Mouse (Mus musculus) thymus, adult 2 months (tissue): Measurements from ENCODE around the gene Coq3. TPM values are rescaled to one million over a fixed set of nuclear protein-coding genes. Genes with fewer than 3 reads are reported as not detected.

Experiments used
- DNase-seq: peaks from one replicate; pipeline ENCODE4 v3.0.0; 2021
- H3K27ac ChIP-seq: fragments of 200-500 bp; 2 replicates; pipeline ENCODE4 v1.5.1; 2012; ENCODE audit warnings: low read length, control low read depth; ENCODE audit not compliant: control insufficient read depth, insufficient read depth
- H3K27me3 ChIP-seq: fragments of 200-500 bp; 2 replicates; pipeline ENCODE4 v1.6.1; 2012; ENCODE audit warnings: mild to moderate bottlenecking, low read length, moderate library complexity, mixed read lengths; ENCODE audit not compliant: control insufficient read depth, insufficient read depth
- H3K36me3 ChIP-seq: fragments of 200-500 bp; 2 replicates; pipeline ENCODE4 v1.6.1; 2012; ENCODE audit warnings: mild to moderate bottlenecking, low read length, moderate library complexity; ENCODE audit not compliant: control insufficient read depth, insufficient read depth
- H3K4me1 ChIP-seq: fragments of 200-500 bp; replicated peaks from 2 replicates; pipeline ENCODE4 v1.6.1; 2012; ENCODE audit warnings: low read length; ENCODE audit not compliant: control insufficient read depth, insufficient read depth
- H3K4me3 ChIP-seq: fragments of 200-500 bp; 2 replicates; pipeline ENCODE4 v1.5.1; 2012; ENCODE audit warnings: mild to moderate bottlenecking, low read length, control low read depth, moderate library complexity; ENCODE audit not compliant: control insufficient read depth, insufficient read depth
- CTCF ChIP-seq: fragments of 200-500 bp; IDR thresholded peaks from 2 replicates; pipeline ENCODE4 v1.5.1; 2012; ENCODE audit warnings: mild to moderate bottlenecking, control low read depth, low read length, moderate library complexity, borderline replicate concordance; ENCODE audit not compliant: control insufficient read depth, poor library complexity, insufficient read depth; ENCODE audit errors: extremely low read depth
- POLR2A ChIP-seq: fragments of 200-500 bp; IDR thresholded peaks from 2 replicates; pipeline ENCODE4 v1.6.1; 2012; ENCODE audit warnings: mild to moderate bottlenecking, low read length, control low read depth, moderate library complexity; ENCODE audit not compliant: control insufficient read depth, poor library complexity, insufficient read depth; ENCODE audit errors: extremely low read depth
- WGBS: fragments of 180-500 bp; shearing (Covaris S2); methylation state at CpG from one replicate; pipeline ENCODE4 v1.1.7; 2018; 5-methylcytosine and 5-hydroxymethylcytosine counted together
- polyA plus RNA-seq: library from polyadenylated mRNA; depleted of rRNA; stranded (reverse); fragments of >200 nt; gene quantifications from 2 replicates; pipeline ENCODE4 v1.2.3, GENCODE M21; 2012

Coq3 gene
- polyA plus RNA-seq, 1 experiment, result 3.2 TPM

- Histone ChIP-seq H3K27ac (no peak overlapping the region), H3K27me3 (no peaks in the 10 kb centered on the region)
- TF ChIP-seq POLR2A (no peak), CTCF (no peak)
Measured at GRCm38 (mm10) chr4:21882806-21883205, 3.3 kb downstream of the Coq3 start.

GRCm38 (mm10) chr4:21885831-21886230 is 6.4 kb downstream of the Coq3 start:
- Histone ChIP-seq H3K27me3 (no peaks in the 10 kb centered on the region), H3K4me1 (no peaks in the 10 kb centered on the region), H3K27ac (no peak overlapping the region), H3K4me3 (no peak overlapping the region), H3K36me3 (no peaks in the 10 kb centered on the region)
- 95% methylated on average over 8 of the region's 8 CpGs for WGBS
- TF ChIP-seq CTCF, result no peak
- TF ChIP-seq POLR2A, result no peak
- DNase-seq, result no peak

More at GRCm38 (mm10) chr4:21882806-21883205, 3.3 kb downstream of the Coq3 start:
- no peaks in the 10 kb centered on the region for H3K4me1 ChIP-seq
- no peaks in the 10 kb centered on the region for H3K36me3 ChIP-seq
- no peak overlapping the region for H3K4me3 ChIP-seq
- 95% methylated on average over 6 of the region's 6 CpGs for WGBS
- DNase-seq, result no peak

GRCm38 (mm10) chr4:21930971-21931771 is 51.7 kb downstream of the Coq3 start, which contains the start of gene Faxc:
Gene Faxc, plus strand, starts transcription at chr4:21931329.
- no peaks in the 10 kb centered on the region for H3K36me3 ChIP-seq
- H3K27me3 ChIP-seq, result no peaks in the 10 kb centered on the region; the same call in none of the 2 replicates
- no peak within 1 kb of the TSS for H3K27ac ChIP-seq
- H3K4me3 ChIP-seq, result no peak within 1 kb of the TSS
- 2% methylated on average over 83 of the region's 83 CpGs for WGBS
- no peak for DNase-seq
- no peak for TF ChIP-seq POLR2A
- no peak for TF ChIP-seq CTCF
- H3K4me1 ChIP-seq, result no peaks in the 10 kb centered on the region

GRCm38 (mm10) chr4:21931772-21932630 is 52.5 kb downstream of the Coq3 start:
- no peaks in the 10 kb centered on the region; the same call in none of the 2 replicates for H3K27me3 ChIP-seq
- TF ChIP-seq CTCF (no peak), POLR2A (no peak)

GRCm38 (mm10) chr4:21935378-21935777 is 55.9 kb downstream of the Coq3 start:
- no peak for DNase-seq
- Histone ChIP-seq H3K4me1 (no peaks in the 10 kb centered on the region), H3K4me3 (no peak overlapping the region), H3K27me3 (no peaks in the 10 kb centered on the region; the same call in none of the 2 replicates), H3K36me3 (no peaks in the 10 kb centered on the region), H3K27ac (no peak overlapping the region)
- WGBS, result 93% methylated on average over 2 of the region's 2 CpGs
- TF ChIP-seq CTCF (no peak), POLR2A (no peak)

More at GRCm38 (mm10) chr4:21931772-21932630, 52.5 kb downstream of the Coq3 start:
- Histone ChIP-seq H3K4me1 (no peaks in the 10 kb centered on the region), H3K4me3 (no peak overlapping the region), H3K27ac (no peak overlapping the region), H3K36me3 (no peaks in the 10 kb centered on the region)
- no peak for DNase-seq
- 29% methylated on average over 23 of the region's 23 CpGs for WGBS

- no peak for DNase-seq
- H3K36me3 ChIP-seq, result no peaks in the 10 kb centered on the region
- 86% methylated on average over 9 of the region's 9 CpGs for WGBS
- H3K27ac ChIP-seq, result no peak overlapping the region
- no peaks in the 10 kb centered on the region; the same call in 1 of the 2 replicates for H3K27me3 ChIP-seq
- no peak overlapping the region for H3K4me3 ChIP-seq
- no peak for TF ChIP-seq CTCF
- no peak for TF ChIP-seq POLR2A
- no peaks in the 10 kb centered on the region for H3K4me1 ChIP-seq
Measured at GRCm38 (mm10) chr4:21936424-21936823, 57.0 kb downstream of the Coq3 start.
